Mouse (Mus musculus) adrenal gland, postnatal 10 days (tissue): Measurements from ENCODE around the gene Rhobtb1. TPM values are rescaled to one million over a fixed set of nuclear protein-coding genes. Genes with fewer than 3 reads are reported as not detected.

Experiments
- DNase-seq: peaks from one replicate; pipeline ENCODE4 v3.0.0; 2021; ENCODE audit warnings: mixed read lengths
- total RNA-seq, 2 experiments: library from RNA; stranded (reverse); gene quantifications; 2 replicates each; pipeline ENCODE4 v1.2.3; 2021

Gene Rhobtb1
- total RNA-seq, 2 experiments from 2014 or later: 22.3 to 25.6 TPM

DNA sequence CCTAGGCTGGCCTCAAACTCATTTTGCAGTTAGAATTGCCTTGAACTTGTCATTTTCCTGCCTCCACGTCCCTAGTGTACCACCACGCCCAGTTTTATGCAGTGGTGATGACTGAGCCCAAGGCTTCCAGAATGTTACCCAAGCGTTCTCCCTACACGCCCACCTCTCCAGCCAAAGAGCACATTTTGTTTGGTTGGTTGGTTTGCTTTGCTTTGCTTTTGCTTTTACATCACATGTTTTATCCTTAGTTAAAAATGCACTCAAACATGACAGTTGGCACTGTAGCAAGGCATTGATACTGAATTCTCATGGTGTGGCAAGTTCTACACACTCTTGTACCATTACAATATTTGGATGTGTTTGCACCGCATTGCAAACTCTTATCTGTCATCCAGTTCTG, 12.0 kb downstream of the Rhobtb1 start:
- no peak for DNase-seq

DNA sequence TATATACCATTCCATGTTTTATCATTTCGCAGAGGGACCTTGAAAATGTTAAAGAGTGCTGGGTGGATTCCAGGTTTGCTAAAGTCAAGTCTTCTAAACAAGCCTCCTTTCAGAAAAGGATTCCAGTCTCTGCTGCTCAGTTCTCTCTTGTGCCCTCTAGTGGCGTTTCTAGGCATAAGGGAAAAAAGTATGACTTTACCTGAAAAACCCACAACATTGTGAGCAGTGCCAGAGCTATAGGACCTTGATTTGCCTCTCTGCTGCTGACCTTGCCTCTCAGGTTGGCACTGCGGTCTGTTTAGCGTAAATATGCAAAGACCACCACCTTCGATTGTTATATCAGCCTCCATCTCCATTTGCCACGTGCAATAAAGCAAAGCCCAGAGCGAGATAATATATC, 13.9 kb downstream of the Rhobtb1 start:
- DNase-seq: peak; percentile 36

DNA sequence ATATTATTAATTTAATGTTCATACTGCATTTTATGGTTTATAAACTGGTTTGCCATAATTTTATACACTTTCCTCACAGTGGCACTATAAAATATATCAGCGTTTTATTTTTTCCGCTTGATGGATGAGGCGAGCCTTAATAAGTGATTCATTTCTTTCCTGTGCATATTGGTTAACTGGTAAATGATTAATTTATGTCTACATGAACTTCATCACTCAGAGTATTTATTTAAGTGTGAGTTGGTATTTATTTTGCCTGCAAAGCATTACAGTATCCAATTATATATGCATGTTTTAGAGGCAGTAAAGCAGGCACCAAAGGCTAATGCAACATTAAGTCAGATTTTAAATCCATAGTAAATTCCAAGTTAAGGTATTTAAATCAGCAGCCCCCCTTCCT, 14.6 kb downstream of the Rhobtb1 start:
- no peak for DNase-seq

DNA sequence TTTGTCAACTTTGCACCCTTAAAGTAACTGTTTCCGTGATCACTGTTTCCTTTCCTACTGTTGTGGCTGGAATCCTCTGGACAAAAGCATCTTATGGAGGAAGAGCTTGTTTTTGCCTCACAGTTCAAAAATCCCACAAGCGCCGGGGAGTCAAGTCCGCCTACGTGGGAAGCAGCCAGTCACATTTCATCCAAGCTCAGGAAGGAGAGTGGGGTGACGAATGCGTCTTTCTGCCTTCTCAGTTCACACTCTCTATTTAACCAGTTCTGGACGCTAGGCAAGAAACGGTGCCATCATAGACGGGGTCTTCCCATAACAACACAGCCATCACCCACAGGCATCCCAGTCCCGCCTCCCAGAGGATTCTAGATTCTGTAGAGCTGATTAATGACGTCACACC, 15.3 kb downstream of the Rhobtb1 start:
- DNase-seq: no peak

DNA sequence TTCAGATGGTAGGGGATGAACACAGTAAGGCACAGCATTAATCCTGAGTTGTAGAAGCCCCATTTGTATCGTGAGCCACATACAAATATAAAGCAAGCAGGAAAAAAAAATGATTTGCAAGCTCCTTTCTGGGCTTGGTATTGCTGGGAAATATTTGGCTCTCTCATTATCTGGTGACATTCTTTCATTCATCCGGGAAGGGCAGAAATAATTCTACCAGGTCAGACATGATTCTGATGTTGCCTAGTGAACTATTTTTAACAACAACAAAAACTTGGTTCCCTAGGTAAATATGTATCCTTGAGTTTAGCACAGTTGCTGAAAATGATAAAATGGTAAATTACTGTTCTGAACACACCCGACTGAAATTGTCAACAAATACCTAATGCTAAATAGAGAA, 21.2 kb downstream of the Rhobtb1 start:
- no peak for DNase-seq

DNA sequence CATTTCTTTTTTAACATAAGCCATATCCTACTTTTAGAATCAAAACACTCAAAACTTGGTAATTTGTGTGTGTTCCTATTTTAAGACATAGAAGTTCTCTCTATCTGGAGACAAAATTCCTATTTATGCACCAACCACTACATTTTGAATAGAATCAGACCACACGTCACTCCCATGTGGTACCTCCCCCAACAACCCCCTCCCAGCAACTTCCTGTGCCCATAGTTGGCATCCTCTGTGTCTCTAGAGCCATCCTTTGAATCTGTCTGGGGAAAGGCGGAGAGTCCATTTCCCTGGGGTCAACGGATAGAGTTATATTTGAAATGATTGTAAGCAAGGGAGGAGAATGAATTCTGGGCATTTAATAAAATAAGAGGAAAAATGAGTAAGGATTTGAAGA, 24.9 kb downstream of the Rhobtb1 start:
- no peak for DNase-seq

DNA sequence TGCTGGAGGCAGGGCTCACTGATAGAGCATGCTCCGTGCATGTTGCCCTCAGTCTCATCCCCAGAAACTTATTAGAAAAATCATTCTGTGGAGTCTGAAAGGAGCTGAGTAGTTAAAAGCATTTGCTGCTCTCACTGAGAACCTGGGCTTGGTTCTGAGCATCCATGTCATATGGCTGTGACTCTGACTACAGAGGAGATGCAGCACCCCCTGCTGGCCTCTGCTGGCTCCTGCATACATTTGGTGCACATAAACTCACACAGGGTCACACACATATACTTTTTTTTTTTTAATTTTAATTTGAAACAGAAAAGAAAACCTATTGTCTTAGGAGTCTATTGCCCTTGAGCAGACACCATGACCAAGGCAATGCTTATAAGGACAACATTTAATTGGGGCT, 28.1 kb downstream of the Rhobtb1 start:
- no peak for DNase-seq

DNA sequence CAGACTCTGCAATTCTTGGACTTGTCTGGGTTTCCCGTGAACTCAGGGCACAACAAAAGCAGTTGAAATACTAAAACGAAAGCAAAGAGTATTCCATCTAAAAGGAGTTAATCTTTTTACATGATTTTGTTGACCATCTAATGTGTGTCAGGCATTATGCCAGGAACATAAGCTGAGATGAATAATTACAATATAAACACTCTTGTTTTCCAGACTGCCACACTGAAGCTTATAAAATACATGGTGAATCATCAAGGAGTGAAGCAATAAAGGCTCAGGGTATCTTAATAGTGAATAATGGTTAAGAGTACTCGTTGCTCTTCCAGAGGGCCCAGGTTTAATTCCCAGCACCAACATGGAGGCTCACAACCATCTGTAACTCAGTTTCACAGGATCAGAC, 29.8 kb downstream of the Rhobtb1 start:
- no peak for DNase-seq

DNA sequence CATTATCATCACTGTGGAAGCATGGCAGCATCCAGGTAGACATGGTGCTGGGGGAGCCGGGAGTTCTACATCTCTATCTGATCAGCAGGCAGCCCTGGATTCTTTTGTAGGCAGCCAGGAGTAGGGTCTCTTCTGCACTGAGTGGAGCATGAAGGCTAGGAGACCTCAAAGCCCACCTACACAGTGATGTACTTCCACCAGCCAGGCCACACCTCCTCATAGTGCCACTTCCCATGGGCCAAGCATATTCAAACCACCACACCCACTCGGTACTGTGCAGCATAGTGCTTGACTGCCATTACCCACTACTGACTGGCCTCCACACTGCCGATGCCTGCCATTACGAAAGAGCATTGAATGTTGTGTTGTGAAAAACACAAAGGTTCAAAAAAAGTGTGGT, 33.7 kb downstream of the Rhobtb1 start:
- DNase-seq: no peak

DNA sequence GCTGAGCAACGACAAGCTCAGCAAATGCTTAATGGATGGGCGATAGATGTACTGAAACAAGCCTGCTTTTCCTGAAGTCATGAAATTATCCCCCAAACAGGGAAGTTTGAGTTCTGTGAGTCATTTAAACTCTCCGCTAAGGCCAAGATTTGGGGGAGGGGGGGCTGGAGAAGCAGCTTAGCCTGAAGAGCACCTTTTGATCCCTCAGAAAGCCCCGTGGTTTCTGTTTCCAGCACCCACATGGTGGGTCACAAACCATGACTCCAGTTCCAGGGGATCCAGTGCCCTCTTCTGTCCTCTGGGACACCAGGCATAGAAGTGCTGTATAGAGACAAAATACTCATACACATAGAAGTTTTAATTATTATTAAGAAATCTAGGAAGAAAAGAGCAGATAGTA, 34.2 kb downstream of the Rhobtb1 start:
- peak; percentile 27 for DNase-seq

DNA sequence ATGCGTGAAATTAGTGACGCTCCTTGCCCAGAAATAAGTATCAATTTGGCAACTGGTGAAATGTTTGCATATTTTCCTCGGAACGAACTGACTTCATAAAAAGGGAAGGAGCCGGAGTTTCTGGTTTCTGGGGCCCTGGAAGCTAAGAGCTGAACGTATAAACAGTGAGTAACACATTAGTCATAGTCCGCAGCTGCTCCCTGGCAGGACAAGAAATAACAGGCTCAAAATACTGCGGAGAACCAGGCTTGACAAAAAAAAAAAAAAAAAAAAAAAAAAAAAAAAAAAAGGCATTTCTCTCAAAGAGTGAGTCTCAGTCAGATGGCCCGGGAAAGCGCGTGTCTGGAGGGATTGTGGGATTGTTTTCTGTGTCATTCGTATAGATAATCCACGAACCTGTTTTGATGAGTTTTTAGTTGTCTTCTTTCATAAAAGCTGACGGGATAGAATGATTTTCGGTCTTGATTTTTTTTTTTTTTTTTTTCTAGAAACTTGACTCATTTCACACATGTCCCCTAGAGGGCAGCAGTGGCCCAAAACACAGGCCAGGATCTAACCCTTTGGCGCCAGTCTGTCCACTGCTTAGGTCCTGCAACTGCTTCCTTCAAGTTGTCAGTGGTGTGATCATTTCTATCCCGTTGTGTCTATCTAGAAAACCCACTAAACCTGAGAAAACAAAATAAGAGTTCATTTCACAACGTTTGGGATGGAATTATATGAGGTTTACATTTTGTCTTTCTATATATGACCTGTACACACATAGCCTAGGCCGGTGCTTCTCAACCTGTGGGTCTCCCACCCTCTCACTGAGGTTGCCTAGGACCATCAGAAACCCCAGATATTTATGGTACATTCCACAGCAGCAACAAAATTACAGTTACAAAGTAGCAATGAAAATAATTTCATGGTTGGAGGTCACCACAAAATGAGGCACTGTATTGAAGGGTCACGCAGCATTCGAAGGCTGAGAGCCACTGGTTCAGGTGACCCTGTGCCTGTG, 35.0 kb downstream of the Rhobtb1 start:
- DNase-seq: peak; percentile 79

DNA sequence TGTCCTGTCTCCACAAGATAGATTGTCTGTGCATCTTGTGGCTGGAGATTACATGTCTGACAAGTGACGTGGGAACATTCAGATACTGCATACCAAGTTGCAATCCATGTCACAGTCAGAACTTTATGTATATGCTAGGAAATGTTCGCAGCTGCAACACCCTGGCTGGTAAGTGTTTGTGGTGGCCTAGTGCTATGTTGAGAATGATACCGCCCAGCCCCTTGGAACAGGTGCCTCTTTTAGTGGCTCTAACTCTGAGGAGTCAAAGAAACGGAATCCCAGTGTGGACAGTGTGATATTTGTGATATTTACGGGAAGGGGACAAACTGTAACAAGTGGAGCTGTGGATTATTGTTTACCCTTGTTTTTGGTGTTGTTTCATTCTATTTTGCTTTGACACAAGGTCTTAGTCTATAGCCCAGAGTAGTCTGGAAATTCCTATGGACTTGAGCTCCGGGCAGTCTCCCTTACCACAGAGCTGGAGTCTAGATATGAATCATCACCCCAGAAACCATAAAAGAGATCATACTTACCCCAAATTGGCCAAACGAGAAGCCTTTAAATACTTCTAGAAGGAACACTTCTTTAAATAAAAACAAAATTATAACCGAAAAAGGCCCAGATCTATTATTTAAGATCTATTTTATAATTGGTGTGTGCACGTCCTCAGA, 36.7 kb downstream of the Rhobtb1 start:
- DNase-seq: no peak

DNA sequence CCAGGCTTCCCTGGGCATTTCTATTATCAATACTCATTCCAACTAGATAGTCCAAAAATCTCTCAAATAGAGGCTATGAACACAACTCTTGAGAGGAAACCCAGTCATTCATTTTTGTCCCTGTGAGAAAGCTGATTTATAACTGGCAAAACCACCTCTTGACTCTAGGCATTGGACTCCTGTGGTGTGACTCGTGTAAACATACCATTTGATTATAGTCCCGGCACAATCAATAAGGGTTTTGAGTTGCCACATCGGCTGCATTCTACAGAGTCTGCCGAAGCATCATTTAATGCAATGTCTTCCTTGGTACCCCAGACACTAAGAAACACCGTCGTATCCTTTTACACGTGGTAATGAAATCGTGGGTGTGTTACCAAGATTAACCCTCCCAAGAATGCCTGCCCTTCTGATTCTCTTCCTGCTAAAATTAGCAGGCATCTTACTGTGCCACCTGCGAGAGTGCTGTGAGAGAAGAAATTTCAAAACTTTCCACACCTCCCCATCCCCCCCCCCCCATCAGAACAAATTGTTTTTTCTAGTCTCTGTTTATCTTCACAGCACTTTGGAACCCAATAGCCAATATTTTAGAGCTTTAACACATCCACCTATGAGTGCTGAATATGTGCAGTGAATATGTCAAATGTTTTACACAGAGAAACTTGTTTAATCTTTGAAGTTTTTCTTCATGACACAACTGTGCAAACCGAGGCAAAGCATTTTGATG, 39.4 kb downstream of the Rhobtb1 start:
- no peak for DNase-seq

DNA sequence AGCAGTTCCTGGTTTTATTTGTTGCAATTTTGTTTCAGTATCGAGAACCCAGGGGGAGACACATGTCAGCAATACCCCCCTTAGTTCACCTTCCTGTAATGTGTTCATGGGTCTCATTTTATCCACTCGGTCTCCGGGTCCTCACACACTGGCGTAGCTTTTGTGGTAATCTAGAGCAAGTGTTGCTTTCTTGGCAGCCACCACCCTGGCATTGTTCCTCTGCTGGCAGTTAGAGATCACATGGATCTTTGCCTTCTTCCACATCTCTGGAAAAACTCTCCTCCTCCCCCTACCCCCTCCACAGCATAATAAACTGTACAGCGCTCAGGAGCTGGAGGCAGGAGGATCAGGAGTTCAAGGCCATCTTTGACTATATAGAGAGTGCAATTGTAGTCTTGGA, 41.0 kb downstream of the Rhobtb1 start:
- peak; percentile 25 for DNase-seq

DNA sequence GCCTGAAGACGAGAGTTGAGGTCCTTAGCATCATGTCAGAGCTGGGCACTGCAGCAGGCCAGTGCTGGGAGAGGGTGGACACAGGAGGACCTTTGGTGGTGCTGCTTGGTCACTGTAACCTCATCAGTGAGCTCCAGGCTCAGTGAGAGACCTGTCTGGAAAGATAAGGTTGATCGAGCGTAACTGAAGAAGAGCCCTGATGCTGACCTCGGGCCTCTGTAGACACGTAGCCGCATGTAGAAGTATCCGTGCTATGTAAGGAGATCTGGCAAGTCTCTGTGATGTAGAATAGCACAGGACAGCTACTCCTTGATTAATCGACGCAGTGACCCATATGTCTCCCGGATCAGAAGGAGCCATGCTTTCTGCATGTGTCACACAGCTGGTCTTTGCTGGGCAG, 42.5 kb downstream of the Rhobtb1 start:
- DNase-seq: no peak

DNA sequence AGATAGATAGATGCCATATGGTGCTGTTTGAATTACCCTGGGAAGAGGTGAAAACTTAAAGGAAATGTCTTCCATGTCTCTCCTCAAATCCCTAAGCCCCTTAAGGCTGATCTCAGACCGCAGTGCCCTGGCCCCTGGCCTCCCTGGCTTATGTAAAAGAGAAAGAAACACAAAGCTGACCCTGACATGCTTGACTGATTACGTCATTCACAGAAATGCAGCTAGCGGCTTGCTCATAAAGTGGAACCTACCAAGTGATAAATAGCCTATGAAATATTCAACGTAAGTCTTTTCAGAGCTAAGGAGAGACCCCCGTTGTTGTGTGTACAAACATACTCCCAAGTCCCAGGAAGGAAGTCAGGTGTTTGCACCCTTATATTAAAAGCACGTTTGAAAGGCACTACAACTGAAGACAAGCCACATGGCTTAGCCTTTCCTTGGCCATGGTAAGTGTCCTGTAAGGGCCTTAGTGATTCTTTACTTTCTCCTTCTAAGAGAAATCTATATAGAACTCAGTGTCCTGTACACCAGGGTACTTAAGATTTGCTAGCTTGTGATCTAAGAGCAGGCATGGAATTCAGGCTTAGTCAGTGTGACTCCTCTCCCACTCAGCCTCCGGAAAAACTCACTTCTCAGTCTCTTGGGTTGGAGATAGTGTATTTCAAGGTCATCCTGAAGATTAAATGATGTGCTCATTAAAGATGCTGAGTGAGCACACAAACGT, 53.6 kb downstream of the Rhobtb1 start:
- peak; percentile 26 for DNase-seq

DNA sequence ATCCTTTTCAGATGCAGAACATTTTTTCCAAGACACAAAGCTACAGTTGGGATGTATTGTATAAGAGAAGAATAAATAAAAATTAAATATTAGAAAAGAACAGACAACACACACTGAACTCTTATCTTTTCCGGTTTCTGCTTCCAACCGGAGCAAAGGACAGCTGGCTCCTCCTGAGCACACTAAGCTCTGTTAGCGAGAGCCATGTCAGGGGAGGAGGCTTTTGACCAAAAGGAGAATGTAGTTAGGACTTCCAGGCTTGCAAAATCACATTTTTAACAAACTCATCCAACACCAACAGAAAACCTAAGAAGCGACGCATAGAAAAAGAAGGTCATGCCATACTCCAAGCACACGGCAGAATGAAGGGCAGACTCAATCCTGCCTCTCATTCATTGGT, 54.8 kb downstream of the Rhobtb1 start:
- DNase-seq: no peak

DNA sequence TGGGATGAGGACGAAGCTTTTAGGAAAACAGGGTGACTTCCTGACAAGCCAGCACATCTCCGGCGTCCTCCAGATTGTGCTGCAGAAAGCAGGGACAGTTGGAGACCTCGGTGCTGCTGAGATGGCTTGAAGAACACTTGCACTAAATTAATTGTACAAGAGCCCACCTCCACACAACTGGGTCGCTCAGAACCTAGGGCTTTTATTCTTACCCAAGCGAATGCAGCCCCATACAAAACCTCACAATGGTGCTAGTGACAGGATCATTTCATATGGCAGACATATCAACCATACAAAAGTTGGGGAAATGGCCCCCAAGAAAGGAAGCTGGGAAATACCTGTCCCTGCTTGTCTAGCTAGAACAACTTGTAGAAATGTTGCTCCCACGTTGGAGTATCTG, 56.2 kb downstream of the Rhobtb1 start:
- DNase-seq: no peak

DNA sequence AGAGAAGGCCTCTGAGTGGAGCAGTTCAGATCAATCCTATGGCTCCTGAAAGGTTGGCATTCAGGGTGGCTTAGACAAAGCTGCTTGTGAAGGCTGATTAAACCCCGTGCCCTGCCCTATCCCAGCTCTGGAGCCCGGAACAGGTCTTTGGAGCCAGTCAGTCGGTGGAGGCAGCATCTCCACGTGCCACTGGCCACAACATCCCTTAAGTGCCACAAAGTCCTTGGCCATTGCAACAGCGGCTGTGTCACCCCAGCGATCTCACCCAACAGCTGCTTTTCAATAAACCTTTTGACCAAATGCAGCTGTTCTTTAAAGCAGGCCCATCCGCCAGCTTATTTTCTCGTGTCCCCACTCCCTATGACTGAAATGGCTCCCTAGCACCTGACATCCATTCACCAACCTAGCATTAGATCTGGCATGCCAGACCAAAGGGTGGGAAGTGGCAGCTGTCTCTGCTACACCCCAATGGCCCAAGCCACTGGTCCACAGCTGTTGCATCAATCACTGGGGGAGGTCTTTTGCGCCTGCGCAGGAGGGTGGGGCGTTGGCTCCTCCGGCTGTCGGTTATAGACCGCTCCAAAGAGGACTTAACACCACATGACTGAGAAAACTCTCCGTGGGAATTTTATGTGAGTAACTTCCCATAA, 56.9 kb downstream of the Rhobtb1 start:
- no peak for DNase-seq

DNA sequence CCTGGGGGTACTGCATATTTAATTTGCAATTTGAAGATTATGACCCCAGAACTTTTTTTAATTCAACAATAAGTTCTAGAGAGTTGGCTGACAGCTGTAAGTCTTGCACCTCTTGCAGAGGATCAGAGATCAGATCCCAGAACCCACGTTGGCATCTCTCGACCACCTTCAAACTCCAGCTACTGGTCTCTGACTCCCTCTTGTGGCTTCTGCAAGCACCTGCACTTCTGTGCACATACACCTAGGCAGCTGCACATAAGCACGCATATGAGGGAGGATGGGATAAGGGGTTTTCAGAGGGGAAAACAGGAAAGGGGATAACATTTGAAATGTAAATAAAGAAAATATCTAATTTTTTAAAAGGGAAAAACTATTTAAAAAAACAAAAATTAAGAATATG, 57.5 kb downstream of the Rhobtb1 start:
- DNase-seq: no peak

DNA sequence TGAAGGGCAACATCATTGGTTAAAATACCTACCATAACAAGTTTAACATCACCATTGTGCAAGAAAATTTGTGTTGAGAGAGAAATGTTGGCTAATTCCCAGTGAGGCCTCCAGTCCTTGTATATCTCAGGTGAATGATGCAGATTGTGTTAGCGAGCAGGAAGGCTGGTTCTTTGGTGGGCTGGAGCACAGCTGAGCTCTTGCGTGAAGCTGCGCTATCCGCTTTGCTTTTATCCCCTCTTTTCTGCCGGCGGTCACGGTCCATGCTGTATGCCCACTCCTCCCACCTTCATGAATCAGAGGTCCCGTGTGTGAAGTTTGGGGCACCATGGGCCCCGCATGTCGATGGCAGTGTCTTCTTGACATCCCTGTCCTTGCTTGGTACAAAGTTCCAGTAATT, 58.8 kb downstream of the Rhobtb1 start:
- DNase-seq: no peak

DNA sequence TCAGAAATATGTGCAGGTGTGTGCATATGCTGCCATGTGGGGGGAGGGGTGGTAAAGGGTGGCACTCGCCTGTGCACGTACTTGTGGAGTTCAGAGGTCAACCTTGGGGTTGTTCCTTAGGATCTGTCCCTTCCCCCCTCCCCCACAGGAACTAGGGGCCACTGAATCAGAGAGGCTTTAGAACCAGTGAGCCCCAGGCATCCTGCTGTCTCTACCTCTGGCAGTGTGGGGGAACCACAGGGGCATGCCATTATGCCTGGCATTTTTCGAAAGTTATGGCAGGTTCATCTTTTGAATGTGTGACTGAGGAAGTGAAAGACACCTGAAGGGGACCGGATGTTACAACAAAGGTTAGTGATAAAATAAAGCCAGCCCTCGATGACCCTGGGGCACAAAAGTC, 59.4 kb downstream of the Rhobtb1 start:
- DNase-seq: no peak
